Mouse (Mus musculus): Measurements from ENCODE around the gene Cenpo. TPM values are rescaled to one million over a fixed set of nuclear protein-coding genes. Genes with fewer than 3 reads are reported as not detected.
A peak's percentile ranks its signal among the peaks of the same experiment; 100 is the strongest.
"Not testable (repeated sequence)": the region's sequence is repeated elsewhere in the genome, so short reads cannot be mapped to it uniquely, and the experiment has no call there.

Cenpo gene
- 7.8 and 8.4 TPM in 2 replicates for polyA plus RNA-seq (2015; fragmentation: Nextera tagmentation; extraction: Ambion mirVana)

DNA sequence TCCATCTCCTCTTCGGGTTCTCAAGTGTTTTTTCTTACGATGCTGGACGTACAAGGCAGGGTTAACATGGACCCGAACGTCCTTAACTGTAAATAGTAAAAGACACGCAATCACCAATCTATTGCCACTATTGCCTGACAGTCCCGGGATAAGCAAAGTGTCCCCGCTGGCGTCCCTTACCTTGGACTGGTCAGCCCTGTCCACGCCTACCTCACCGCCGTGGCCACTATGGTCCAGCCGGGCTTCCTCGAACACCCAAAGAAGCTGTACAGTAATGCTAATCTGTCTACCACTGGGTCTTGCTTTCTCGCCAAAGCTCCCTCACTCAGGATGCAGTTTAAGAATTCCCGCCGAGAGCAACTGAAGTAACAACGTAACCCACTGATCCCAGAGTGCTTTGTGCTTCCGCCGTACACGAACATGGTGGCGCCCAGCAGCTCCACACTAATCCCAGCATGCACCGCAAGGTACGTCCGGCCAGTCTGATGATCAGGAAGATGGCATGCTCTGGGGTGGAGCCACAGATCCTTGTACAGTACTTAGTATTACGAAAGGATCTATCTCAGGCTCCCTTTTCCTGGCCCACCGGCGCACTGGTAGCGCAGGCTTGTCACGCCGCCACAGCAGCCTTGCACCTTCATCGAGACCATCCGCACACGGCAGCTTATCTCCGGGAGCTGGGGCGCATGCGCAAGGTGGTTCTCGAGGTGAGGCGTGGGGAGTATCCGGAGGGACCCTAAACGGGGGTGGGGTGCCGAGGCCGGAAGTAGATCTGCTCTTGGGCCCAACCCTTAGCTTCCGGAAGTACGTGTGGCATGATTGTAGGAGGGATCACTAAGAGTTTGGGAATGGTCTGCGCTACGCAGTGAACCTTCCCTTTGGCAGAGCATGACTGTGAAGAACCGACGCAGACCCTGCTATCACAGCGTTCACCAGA lies at the start of gene Cenpo, which contains the start of gene Ptrhd1:
Gene Cenpo, minus strand, starts transcription at position 723 of the 937 bp plus-strand sequence.
Gene Ptrhd1, plus strand, starts transcription at position 456 of the 937 bp plus-strand sequence.
- Histone ChIP-seq H3K4me1 (replicated peaks) (peaks cover 17% of the 10 kb centered on the region), H3K36me3 (0 out of 2 replicates have a peak, but pooled peaks cover 7% of the 10 kb centered on the region), H3K4me2 (peak within 1 kb of the TSS; percentile 68), H3K9me3 (no peaks in the 10 kb centered on the region), H3K4me3 (peak within 1 kb of the TSS; percentile 87), H3K27me3 (no peaks in the 10 kb centered on the region), H3K27ac (replicated peaks) (peak within 1 kb of the TSS; percentile 100), H3K9ac (peak within 1 kb of the TSS; percentile 89)
- peak; percentile 99 for ATAC-seq (ENCODE audit: low FRiP score, low read depth)
- under 1% methylated on average over 50 of the region's 50 CpGs for WGBS

DNA sequence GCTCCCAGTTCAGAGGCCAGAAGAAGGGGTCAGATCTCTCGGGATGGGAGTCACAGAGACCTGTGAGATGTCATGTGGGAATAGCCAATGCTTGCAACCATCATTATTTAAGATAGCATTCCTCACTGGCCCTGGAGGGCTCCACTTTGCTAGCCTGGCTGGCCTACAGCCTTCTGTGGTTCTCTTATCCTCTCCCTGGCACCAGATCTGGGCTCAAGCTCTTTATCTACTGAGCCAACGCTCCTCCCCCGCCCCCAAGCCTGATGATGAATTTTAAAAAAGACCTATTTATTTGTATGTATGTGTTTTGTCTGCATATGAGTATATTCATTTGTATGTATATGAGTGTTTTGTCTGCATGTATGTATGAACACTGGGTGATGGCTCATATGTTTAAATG lies 45.8 kb upstream of the Cenpo start:
- H3K27me3 ChIP-seq: no peaks in the 10 kb centered on the region
- H3K27ac ChIP-seq (replicated peaks): no peak overlapping the region
- H3K9me3 ChIP-seq: no peaks in the 10 kb centered on the region
- no peak overlapping the region for H3K9ac ChIP-seq
- H3K4me1 ChIP-seq (replicated peaks): no peaks in the 10 kb centered on the region
- 94% methylated on average over 3 of the region's 3 CpGs for WGBS
- peaks cover 4% of the 10 kb centered on the region for H3K36me3 ChIP-seq
- ATAC-seq (ENCODE audit: low FRiP score, low read depth): no peak
- no peak overlapping the region for H3K4me2 ChIP-seq
- H3K4me3 ChIP-seq: no peak overlapping the region

DNA sequence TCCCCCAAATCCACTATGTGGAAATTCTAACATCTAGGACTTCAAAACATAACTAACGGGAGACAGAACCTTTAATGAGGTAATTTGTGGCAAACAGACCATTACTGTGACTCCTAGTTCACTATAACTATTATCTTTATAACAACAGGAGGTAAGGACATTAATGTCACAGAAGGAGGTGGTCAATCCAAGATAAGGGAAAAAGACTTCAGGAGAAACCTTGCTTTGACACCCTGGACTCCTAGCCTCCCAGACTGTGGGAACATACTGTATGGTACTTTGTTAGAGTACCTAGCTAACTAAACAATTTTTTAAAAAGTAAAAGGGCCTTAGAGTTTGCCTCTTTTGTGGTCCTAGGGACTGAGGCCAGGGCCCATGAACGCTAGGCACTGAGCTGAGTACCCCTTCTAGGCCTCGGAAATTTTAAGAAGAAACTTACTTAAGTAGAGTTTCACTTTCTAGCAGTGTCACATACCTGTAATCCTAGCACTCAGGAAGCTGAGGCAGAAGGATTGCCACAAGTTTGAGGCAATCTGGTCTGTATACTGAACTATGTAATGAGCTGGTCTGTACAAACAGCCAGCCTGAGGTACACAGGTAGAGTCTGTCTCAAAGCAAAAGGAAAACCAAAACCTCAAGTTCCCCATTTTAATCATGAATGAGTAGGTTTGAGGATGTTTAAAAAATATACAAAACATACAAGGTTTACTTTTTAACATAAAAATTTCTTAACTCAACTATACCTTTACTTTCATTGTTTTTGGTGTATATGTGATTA lies 45.1 kb upstream of the Cenpo start:
- WGBS: 92% methylated on average over 3 of the region's 3 CpGs
- H3K4me2 ChIP-seq: no peak overlapping the region
- no peak overlapping the region for H3K9ac ChIP-seq
- H3K27me3 ChIP-seq: no peaks in the 10 kb centered on the region
- H3K9me3 ChIP-seq: no peaks in the 10 kb centered on the region
- H3K4me1 ChIP-seq (replicated peaks): no peaks in the 10 kb centered on the region
- H3K4me3 ChIP-seq: no peak overlapping the region
- H3K27ac ChIP-seq (replicated peaks): no peak overlapping the region
- peaks cover 9% of the 10 kb centered on the region for H3K36me3 ChIP-seq
- no peak for ATAC-seq (ENCODE audit: low FRiP score, low read depth)

DNA sequence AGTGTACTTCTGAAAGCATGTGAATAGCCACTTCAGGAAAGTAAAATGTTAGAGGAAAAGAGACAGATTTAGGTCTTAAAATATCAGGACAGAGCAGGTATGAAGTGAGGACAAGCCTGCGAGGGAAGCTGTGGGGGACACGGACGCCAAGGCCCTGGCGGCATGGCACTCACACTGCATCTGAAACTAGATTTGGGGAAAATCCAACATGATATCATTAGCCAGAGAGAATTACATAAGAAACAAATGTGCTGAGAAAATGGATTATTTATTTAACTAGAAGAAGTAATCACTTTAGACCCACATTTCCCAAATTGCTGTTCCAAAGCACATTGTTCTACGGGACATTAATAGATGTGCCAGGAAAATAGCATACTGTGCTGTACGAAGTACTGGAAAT lies 37.0 kb upstream of the Cenpo start:
- no peak overlapping the region for H3K4me3 ChIP-seq
- peaks cover 64% of the 10 kb centered on the region for H3K36me3 ChIP-seq
- no peaks in the 10 kb centered on the region for H3K4me1 ChIP-seq (replicated peaks)
- H3K9me3 ChIP-seq: no peaks in the 10 kb centered on the region
- no peak overlapping the region for H3K27ac ChIP-seq (replicated peaks)
- no peaks in the 10 kb centered on the region for H3K27me3 ChIP-seq
- no peak overlapping the region for H3K9ac ChIP-seq
- WGBS: 96% methylated on average over 6 of the region's 6 CpGs
- no peak overlapping the region for H3K4me2 ChIP-seq
- no peak for ATAC-seq (ENCODE audit: low FRiP score, low read depth)

DNA sequence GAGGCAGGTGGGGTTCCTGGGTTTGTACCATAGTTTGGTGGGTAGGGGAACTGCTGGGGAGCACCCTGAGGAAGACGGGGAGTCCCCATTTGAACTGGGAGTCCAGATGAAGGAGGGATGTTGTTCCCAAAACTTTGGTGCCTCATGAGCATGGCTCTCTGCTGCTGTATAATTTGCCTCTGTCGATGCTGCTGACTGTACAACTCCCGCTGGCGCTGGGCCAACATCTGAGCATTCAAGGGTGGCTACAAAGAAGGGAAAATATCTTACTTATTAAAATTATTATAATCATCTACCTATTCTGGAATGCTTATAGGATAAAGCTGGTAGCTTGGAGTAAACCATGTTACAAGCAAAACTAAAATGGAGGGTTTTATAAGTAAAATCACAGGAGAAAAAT lies 33.7 kb upstream of the Cenpo start:
- no peaks in the 10 kb centered on the region for H3K4me1 ChIP-seq (replicated peaks)
- H3K27ac ChIP-seq (replicated peaks): no peak overlapping the region
- ATAC-seq (ENCODE audit: low FRiP score, low read depth): no peak
- H3K36me3 ChIP-seq: peaks cover 61% of the 10 kb centered on the region
- no peak overlapping the region for H3K4me2 ChIP-seq
- no peak overlapping the region for H3K4me3 ChIP-seq
- WGBS: 95% methylated on average over 4 of the region's 4 CpGs
- H3K27me3 ChIP-seq: no peaks in the 10 kb centered on the region
- no peaks in the 10 kb centered on the region for H3K9me3 ChIP-seq
- no peak overlapping the region for H3K9ac ChIP-seq

DNA sequence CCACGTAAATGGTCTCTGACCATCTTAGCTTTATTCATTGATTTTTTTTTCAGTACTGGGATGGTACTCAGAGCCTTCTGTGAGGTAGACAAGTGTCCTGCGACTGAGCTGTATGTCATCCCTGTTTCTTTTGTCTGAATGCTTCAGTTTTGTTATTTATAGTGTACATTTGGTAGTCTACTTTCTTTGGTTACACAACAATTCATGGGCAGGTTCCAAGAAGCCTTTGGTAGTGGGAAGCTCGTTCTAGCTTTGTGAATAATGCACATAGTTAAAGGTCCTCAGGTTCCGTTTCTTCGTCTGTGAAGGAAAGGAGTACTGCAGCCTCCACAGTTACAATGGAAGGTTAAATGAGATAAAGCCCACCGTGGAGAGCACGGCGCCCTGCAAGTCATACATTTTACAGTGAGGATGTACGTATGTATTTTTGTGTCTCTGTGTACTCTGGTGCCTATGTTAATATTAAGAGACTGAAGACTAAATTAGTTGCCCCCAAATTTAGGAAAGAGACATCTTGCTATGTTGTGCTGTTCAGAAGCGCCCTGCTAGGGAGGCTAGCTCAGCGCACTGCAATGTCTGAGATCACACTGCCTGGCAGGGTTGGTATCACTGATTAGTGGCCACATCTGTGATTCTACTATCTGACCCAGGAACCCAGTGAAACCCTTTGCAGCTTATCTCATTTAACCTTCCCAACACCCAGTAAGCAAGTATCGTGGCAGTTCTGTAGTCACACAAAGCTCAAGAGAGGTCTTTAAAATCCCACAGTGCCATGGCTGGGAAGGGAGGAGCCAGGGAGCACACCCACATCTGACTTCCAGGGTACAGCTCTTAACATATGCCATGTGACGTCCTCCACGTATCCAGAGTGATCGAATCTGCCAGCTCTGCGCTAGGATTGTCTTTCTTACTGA lies 18.9 kb upstream of the Cenpo start:
- Histone ChIP-seq H3K4me1 (replicated peaks) (no peaks in the 10 kb centered on the region), H3K27me3 (no peaks in the 10 kb centered on the region), H3K9ac (no peak overlapping the region), H3K4me3 (no peak overlapping the region), H3K4me2 (no peak overlapping the region), H3K9me3 (no peaks in the 10 kb centered on the region), H3K27ac (replicated peaks) (no peak overlapping the region), H3K36me3 (peaks cover 38% of the 10 kb centered on the region)
- ATAC-seq (ENCODE audit: low FRiP score, low read depth): no peak
- 87% methylated on average over 16 of the region's 16 CpGs for WGBS

DNA sequence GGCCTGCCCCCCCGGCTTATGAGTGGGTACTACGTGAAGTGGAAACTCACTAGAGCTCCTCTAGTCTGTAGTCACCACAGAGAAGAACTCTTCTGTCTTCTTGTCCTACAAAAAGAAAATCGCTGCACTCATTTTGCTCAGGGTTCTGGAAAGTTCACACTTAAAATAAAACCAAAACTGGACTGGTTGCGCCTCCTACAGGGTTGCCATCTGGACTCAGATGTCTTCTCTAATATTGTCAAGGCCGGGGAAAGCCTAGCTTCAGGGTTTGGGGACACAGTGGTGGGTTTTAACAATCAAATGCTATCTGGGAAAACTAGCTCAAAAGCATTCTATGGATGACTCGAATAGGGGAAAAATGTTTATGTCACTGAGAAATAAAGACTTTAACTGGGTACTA lies 15.7 kb upstream of the Cenpo start:
- no peaks in the 10 kb centered on the region for H3K9me3 ChIP-seq
- 91% methylated on average over 6 of the region's 6 CpGs for WGBS
- no peak overlapping the region for H3K4me3 ChIP-seq
- H3K4me1 ChIP-seq (replicated peaks): no peaks in the 10 kb centered on the region
- no peak overlapping the region for H3K9ac ChIP-seq
- H3K4me2 ChIP-seq: no peak overlapping the region
- peaks cover 29% of the 10 kb centered on the region for H3K36me3 ChIP-seq
- no peak overlapping the region for H3K27ac ChIP-seq (replicated peaks)
- no peaks in the 10 kb centered on the region for H3K27me3 ChIP-seq
- no peak for ATAC-seq (ENCODE audit: low FRiP score, low read depth)

DNA sequence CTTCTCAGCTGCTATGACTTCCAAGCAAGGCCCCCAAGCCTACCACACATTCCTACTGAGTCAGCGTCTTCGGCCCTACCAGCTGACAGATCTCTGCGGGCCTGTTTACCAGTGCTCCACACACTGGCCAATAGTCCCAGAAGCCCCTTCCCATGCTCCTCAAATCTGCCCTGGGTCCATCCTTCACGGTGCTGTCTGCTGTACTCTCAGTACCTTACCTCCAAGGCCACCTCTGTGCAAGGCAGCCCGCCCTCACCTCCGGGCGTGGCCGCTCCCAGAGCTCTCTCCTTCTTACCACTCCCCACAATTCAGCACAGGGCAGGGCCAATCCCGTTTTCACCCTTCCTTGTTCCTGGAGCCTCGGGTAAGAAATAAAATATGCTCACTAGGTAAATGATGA lies 11.6 kb upstream of the Cenpo start:
- Histone ChIP-seq H3K4me1 (replicated peaks) (no peaks in the 10 kb centered on the region), H3K27me3 (no peaks in the 10 kb centered on the region), H3K27ac (replicated peaks) (no peak overlapping the region), H3K9me3 (no peaks in the 10 kb centered on the region), H3K9ac (no peak overlapping the region), H3K4me2 (no peak overlapping the region), H3K4me3 (no peak overlapping the region), H3K36me3 (0 out of 2 replicates have a peak, but pooled peaks cover 10% of the 10 kb centered on the region)
- 0 out of 2 replicates have a peak, but pooled peaks have one; percentile 30 for ATAC-seq (ENCODE audit: low FRiP score, low read depth)
- 90% methylated on average over 10 of the region's 10 CpGs for WGBS

DNA sequence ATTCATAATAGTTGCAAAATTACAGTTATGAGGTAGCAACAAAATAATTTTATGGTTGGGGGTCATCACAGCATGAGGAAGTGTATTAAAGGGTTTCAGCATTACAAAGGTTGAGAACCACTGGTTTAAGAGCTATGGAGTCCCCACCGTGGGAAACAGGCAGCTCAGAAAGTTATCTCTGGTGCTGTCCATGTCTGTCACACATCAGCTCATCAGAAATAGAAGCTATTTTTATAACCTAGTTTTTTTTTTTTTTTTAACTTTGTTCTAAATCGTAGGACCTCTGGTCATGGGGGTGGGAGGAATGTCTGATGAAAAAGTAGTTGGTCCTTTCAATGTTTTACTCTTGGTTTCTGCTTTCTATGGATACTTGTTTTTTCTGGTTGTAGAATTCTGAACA lies 9.7 kb upstream of the Cenpo start:
- WGBS: 78% methylated on average over 2 of the region's 2 CpGs
- Histone ChIP-seq H3K36me3 (0 out of 2 replicates have a peak, but pooled peaks cover 7% of the 10 kb centered on the region), H3K4me2 (no peak overlapping the region), H3K4me3 (no peak overlapping the region), H3K9ac (no peak overlapping the region), H3K27me3 (no peaks in the 10 kb centered on the region), H3K27ac (replicated peaks) (no peak overlapping the region), H3K4me1 (replicated peaks) (no peaks in the 10 kb centered on the region), H3K9me3 (no peaks in the 10 kb centered on the region)
- no peak for ATAC-seq (ENCODE audit: low FRiP score, low read depth)

DNA sequence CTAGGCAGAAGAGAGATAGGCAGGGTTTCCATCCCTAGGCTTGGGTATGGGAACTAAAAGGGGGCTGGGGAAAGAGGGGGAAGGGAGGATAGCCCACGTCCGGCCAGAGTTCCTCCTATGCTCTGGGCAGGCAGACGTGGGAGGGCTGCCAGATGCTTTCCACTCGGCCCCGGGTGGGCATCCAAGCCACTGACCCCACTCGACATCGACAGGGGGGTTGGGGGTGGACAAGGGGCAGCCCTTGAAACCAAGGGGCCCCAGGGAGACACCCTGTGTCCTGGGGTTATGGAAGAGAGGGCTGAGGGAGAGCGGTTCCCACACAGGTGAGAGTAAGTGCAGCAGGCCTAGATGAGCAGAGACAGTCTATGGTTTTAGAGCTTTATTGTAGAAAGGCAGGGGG lies 6.2 kb upstream of the Cenpo start:
- not testable (repeated sequence) for H3K4me1 ChIP-seq (replicated peaks); H3K36me3 ChIP-seq; H3K9me3 ChIP-seq; H3K9ac ChIP-seq; H3K4me3 ChIP-seq; H3K27me3 ChIP-seq; ATAC-seq (ENCODE audit: low FRiP score, low read depth); H3K4me2 ChIP-seq; H3K27ac ChIP-seq (replicated peaks)
- 70% methylated on average over 8 of the region's 8 CpGs for WGBS

DNA sequence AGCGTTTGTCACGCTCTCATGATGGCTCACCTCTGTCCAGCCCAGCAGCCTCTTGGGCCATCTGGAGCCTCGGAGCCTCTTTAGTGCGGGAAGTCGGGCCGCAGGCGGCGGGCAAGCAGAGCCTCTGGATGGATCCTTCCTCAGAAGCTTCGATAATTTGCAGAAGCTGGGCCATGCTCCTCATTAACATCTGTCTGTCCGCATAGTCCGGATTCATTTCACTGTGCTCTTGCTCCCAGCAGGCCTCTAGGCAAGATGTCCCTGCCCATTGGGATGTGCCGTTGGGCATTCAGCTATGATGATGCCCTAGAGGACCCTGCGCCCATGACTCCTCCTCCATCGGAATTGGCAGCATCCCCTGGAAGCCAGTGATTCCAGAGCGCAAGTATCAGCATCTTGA lies 3.4 kb upstream of the Cenpo start:
- peaks cover 15% of the 10 kb centered on the region for H3K4me1 ChIP-seq (replicated peaks)
- no peak overlapping the region for H3K27ac ChIP-seq (replicated peaks)
- no peak overlapping the region for H3K4me2 ChIP-seq
- WGBS: 94% methylated on average over 15 of the region's 15 CpGs
- no peak overlapping the region for H3K9ac ChIP-seq
- no peaks in the 10 kb centered on the region for H3K27me3 ChIP-seq
- no peaks in the 10 kb centered on the region for H3K9me3 ChIP-seq
- ATAC-seq (ENCODE audit: low FRiP score, low read depth): no peak
- no peak overlapping the region for H3K4me3 ChIP-seq
- 0 out of 2 replicates have a peak, but pooled peaks cover 7% of the 10 kb centered on the region for H3K36me3 ChIP-seq
